Mouse (Mus musculus) forebrain, embryonic 10.5 days (tissue): ENCODE measurements around the gene Znhit3. TPM values are rescaled to one million over a fixed set of nuclear protein-coding genes. Genes with fewer than 3 reads are reported as not detected.
A peak's percentile ranks its signal among the peaks of the same experiment; 100 is the strongest.
"Not testable (repeated sequence)": the region's sequence is repeated elsewhere in the genome, so short reads cannot be mapped to it uniquely, and the experiment has no call there.

Experiments
- DNase-seq: peaks from one replicate; pipeline ENCODE4 v3.0.0-alpha.2; 2017; ENCODE audit warnings: low spot score; ENCODE audit errors: extremely low spot score
- H3K27ac ChIP-seq: fragments of 300-500 bp; sonication (generic); 2 replicates; pipeline ENCODE4 v1.5.1; 2016; ENCODE audit warnings: mild to moderate bottlenecking
- H3K27me3 ChIP-seq: fragments of 300-500 bp; sonication (generic); 2 replicates; pipeline ENCODE4 v1.6.1; 2016; ENCODE audit warnings: mild to moderate bottlenecking; ENCODE audit not compliant: poor library complexity, severe bottlenecking
- H3K36me3 ChIP-seq: fragments of 300-500 bp; sonication (generic); replicated peaks from 2 replicates; pipeline ENCODE4 v1.6.1; 2016; ENCODE audit warnings: mild to moderate bottlenecking, moderate library complexity
- H3K4me1 ChIP-seq: fragments of 300-500 bp; sonication (generic); 2 replicates; pipeline ENCODE4 v1.6.1; 2016
- H3K4me3 ChIP-seq: fragments of 300-500 bp; sonication (generic); 2 replicates; pipeline ENCODE4 v1.5.1; 2016; ENCODE audit warnings: mild to moderate bottlenecking, moderate library complexity
- H3K9me3 ChIP-seq: fragments of 300-500 bp; sonication (generic); 2 replicates; pipeline ENCODE4 v1.6.1; 2016; ENCODE audit warnings: mild to moderate bottlenecking, moderate library complexity
- WGBS: fragments of 180-500 bp; shearing (Covaris S2); methylation state at CpG from one replicate; pipeline ENCODE4 v1.1.7; 2016; 5-methylcytosine and 5-hydroxymethylcytosine counted together
- polyA plus RNA-seq: library from polyadenylated mRNA; unstranded; fragments of >200 nt; fragmentation: Nextera tagmentation; extraction: Ambion mirVana; gene quantifications from 2 replicates; pipeline ENCODE4 v1.2.1, GENCODE M21; 2016

Znhit3 gene
- polyA plus RNA-seq, 1 experiment from 2014 or later, result 97.6 TPM

GRCm38 (mm10) chr11:84882346-84882745 is 33.8 kb downstream of the Znhit3 start:
- peaks cover 33% of the 10 kb centered on the region for H3K4me1 ChIP-seq
- no peak overlapping the region for H3K4me3 ChIP-seq
- DNase-seq, result peak; percentile 8
- H3K36me3 ChIP-seq, result peaks cover 70% of the 10 kb centered on the region
- no peaks in the 10 kb centered on the region for H3K9me3 ChIP-seq
- 91% methylated on average over 7 of the region's 7 CpGs for WGBS
- no peak overlapping the region for H3K27ac ChIP-seq
- H3K27me3 ChIP-seq, result no peaks in the 10 kb centered on the region

- Histone ChIP-seq H3K27ac (peak overlapping the region; percentile 97), H3K36me3 (peaks cover 67% of the 10 kb centered on the region), H3K27me3 (no peaks in the 10 kb centered on the region), H3K9me3 (no peaks in the 10 kb centered on the region), H3K4me1 (peaks cover 33% of the 10 kb centered on the region), H3K4me3 (peak overlapping the region; percentile 92)
- WGBS, result 63% methylated on average over 9 of the region's 9 CpGs
- DNase-seq, result no peak
These were observed 35.2 kb downstream of the Znhit3 start for GRCm38 (mm10) chr11:84880971-84881370.

- H3K27me3 ChIP-seq, result no peaks in the 10 kb centered on the region
- under 1% methylated on average over 24 of the region's 24 CpGs for WGBS
- DNase-seq, result peak; percentile 73
- peaks cover 65% of the 10 kb centered on the region for H3K36me3 ChIP-seq
- no peaks in the 10 kb centered on the region for H3K9me3 ChIP-seq
- H3K4me1 ChIP-seq, result peaks cover 33% of the 10 kb centered on the region
- peak overlapping the region; percentile 97 for H3K27ac ChIP-seq
- H3K4me3 ChIP-seq, result peak overlapping the region; percentile 92
These were observed 35.7 kb downstream of the Znhit3 start for GRCm38 (mm10) chr11:84880465-84880961.

GRCm38 (mm10) chr11:84879772-84880464 is 36.2 kb downstream of the Znhit3 start, which contains the start of the genes Myo19 and Pigw:
Gene Myo19, plus strand, starts transcription at chr11:84880148.
Gene Pigw, minus strand, starts transcription at chr11:84880285.
- Histone ChIP-seq H3K9me3 (no peaks in the 10 kb centered on the region), H3K27me3 (no peaks in the 10 kb centered on the region), H3K27ac (peak within 1 kb of the TSS; percentile 97), H3K36me3 (peaks cover 59% of the 10 kb centered on the region), H3K4me1 (peaks cover 33% of the 10 kb centered on the region), H3K4me3 (peak within 1 kb of the TSS; percentile 92)
- peak; percentile 77 for DNase-seq
- WGBS, result under 1% methylated on average over 77 of the region's 81 CpGs

GRCm38 (mm10) chr11:84879007-84879771 is 37.0 kb downstream of the Znhit3 start:
- 29% methylated on average over 7 of the region's 7 CpGs for WGBS
- H3K27ac ChIP-seq, result peak overlapping the region; percentile 97
- H3K27me3 ChIP-seq, result no peaks in the 10 kb centered on the region
- no peak for DNase-seq
- no peaks in the 10 kb centered on the region for H3K9me3 ChIP-seq
- peaks cover 52% of the 10 kb centered on the region for H3K36me3 ChIP-seq
- H3K4me3 ChIP-seq, result peak overlapping the region; percentile 92
- H3K4me1 ChIP-seq, result peaks cover 33% of the 10 kb centered on the region

GRCm38 (mm10) chr11:84876020-84876419 is 40.1 kb downstream of the Znhit3 start:
- WGBS, result 77% methylated on average over 1 of the region's 1 CpGs
- H3K36me3 ChIP-seq, result peaks cover 23% of the 10 kb centered on the region
- peaks cover 28% of the 10 kb centered on the region for H3K4me1 ChIP-seq
- not testable (repeated sequence) for DNase-seq, H3K27me3 ChIP-seq, H3K4me3 ChIP-seq, H3K9me3 ChIP-seq, H3K27ac ChIP-seq

GRCm38 (mm10) chr11:84873042-84873833 is 42.9 kb downstream of the Znhit3 start:
- no peak for DNase-seq
- H3K9me3 ChIP-seq, result no peaks in the 10 kb centered on the region
- no peak overlapping the region for H3K4me3 ChIP-seq
- H3K36me3 ChIP-seq, result peaks cover 23% of the 10 kb centered on the region
- no peak overlapping the region for H3K27ac ChIP-seq
- peaks cover 19% of the 10 kb centered on the region for H3K4me1 ChIP-seq
- no peaks in the 10 kb centered on the region for H3K27me3 ChIP-seq
- WGBS, result 74% methylated on average over 1 of the region's 1 CpGs

- Histone ChIP-seq H3K4me3 (peak overlapping the region; percentile 80), H3K4me1 (peaks cover 35% of the 10 kb centered on the region), H3K36me3 (peaks cover 12% of the 10 kb centered on the region), H3K27ac (peak overlapping the region; percentile 99), H3K27me3 (no peaks in the 10 kb centered on the region), H3K9me3 (no peaks in the 10 kb centered on the region)
- WGBS, result 85% methylated on average over 4 of the region's 4 CpGs
- DNase-seq, result no peak
These were observed 44.6 kb downstream of the Znhit3 start for GRCm38 (mm10) chr11:84871548-84872069.

- Histone ChIP-seq H3K27me3 (no peaks in the 10 kb centered on the region), H3K9me3 (no peaks in the 10 kb centered on the region), H3K4me1 (peaks cover 35% of the 10 kb centered on the region), H3K4me3 (peak overlapping the region; percentile 80), H3K36me3 (peaks cover 7% of the 10 kb centered on the region), H3K27ac (peak overlapping the region; percentile 99)
- DNase-seq, result no peak
- WGBS, result under 1% methylated on average over 10 of the region's 10 CpGs
These were observed 45.1 kb downstream of the Znhit3 start for GRCm38 (mm10) chr11:84871046-84871445.

GRCm38 (mm10) chr11:84870337-84871043 is 45.7 kb downstream of the Znhit3 start, which contains the start of gene Ggnbp2:
Gene Ggnbp2, minus strand, starts transcription at chr11:84870817.
- Histone ChIP-seq H3K27ac (peak within 1 kb of the TSS; percentile 99), H3K9me3 (no peaks in the 10 kb centered on the region), H3K27me3 (no peaks in the 10 kb centered on the region), H3K4me3 (peak within 1 kb of the TSS; percentile 80), H3K36me3 (peaks cover 4% of the 10 kb centered on the region; the same call in 1 of the 2 replicates), H3K4me1 (peaks cover 35% of the 10 kb centered on the region)
- WGBS, result under 1% methylated on average over 55 of the region's 62 CpGs
- peak; percentile 90 for DNase-seq

- under 1% methylated on average over 54 of the region's 61 CpGs for WGBS
- peaks cover 35% of the 10 kb centered on the region for H3K4me1 ChIP-seq
- H3K27me3 ChIP-seq, result no peaks in the 10 kb centered on the region
- DNase-seq, result peak; percentile 96
- peak overlapping the region; percentile 80 for H3K4me3 ChIP-seq
- peak overlapping the region; percentile 99 for H3K27ac ChIP-seq
- H3K36me3 ChIP-seq, result peaks cover 4% of the 10 kb centered on the region; the same call in 1 of the 2 replicates
- no peaks in the 10 kb centered on the region for H3K9me3 ChIP-seq
These were observed 46.5 kb downstream of the Znhit3 start for GRCm38 (mm10) chr11:84869537-84870232.
